9 mouse cellular contexts compared by ENCODE assay signal in genomic region chr7:19075231-19075630, GRCm38 (mm10). TPM values are rescaled to one million over a fixed set of nuclear protein-coding genes. Genes with fewer than 3 reads are reported as not detected.
DNase-seq lines count a peak whose midpoint lies in the region; ATAC-seq and TF ChIP-seq lines count a peak whose summit lies in the region.
"Had no signal": no experiment of that assay in that cellular context is flagged by ENCODE, and none has a peak within 500 bp of the region (broad histone marks: within the 10 kb centered on the region; RNA-seq: fewer than 3 reads in every experiment).

No protein-coding gene starts in this region.

- WGBS in heart, postnatal 0 days, result 54% methylated on average over 5 of the region's 5 CpGs
- 53% methylated on average over 5 of the region's 5 CpGs for WGBS in liver, postnatal 0 days (ENCODE audit: insufficient replicate concordance)

- H3K9ac ChIP-seq in heart, postnatal 0 days (replicated peaks; ENCODE audit: low read depth, low read length), result 0 out of 2 replicates have a peak overlapping the region, but pooled peaks have one; percentile 1
- peak overlapping the region; percentile 85; the same call in 1 of the 2 replicates for H3K9ac ChIP-seq in liver, postnatal 0 days (replicated peaks)

- DNase-seq in gastrocnemius, adult 2 months, result no peak
- no peak for DNase-seq in gastrocnemius, postnatal 14 days
- no peak for DNase-seq in heart, postnatal 0 days (ENCODE audit: low spot score)
- DNase-seq in liver, postnatal 0 days, result no peak
- no peak for DNase-seq in layer of hippocampus, adult 11-12 months (ENCODE audit: low spot score)
- DNase-seq in right cerebral cortex, postnatal 36 days (ENCODE audit: low spot score in 2 of 2), result no peak
- DNase-seq in gastrocnemius, postnatal 25 days, result no peak

- no peaks in the 10 kb centered on the region for H3K9me3 ChIP-seq in E14TG2a.4 (ENCODE audit: low read length)
- no peaks in the 10 kb centered on the region for H3K9me3 ChIP-seq in heart, postnatal 0 days (replicated peaks; ENCODE audit: control insufficient read depth, low read length)
- no peaks in the 10 kb centered on the region for H3K9me3 ChIP-seq in liver, postnatal 0 days (ENCODE audit: low read length)

- intact Hi-C loops in gastrocnemius, adult 2 months (cut with DNase I), result no loop called here
- intact Hi-C loops in gastrocnemius, postnatal 14 days (cut with DNase I; ENCODE audit: low total_unique reads), result no loop called here

- no peak for TF ChIP-seq CTCF in gastrocnemius, adult 2 months (IDR thresholded peaks at IDR 0.05)
- no peak for TF ChIP-seq CTCF in E14TG2a.4 (conservative IDR thresholded peaks at IDR 0.05; ENCODE audit: low read length)
- no peak for TF ChIP-seq CTCF in heart, postnatal 0 days (IDR thresholded peaks at IDR 0.05; ENCODE audit: low read depth)
- TF ChIP-seq CTCF in liver, postnatal 0 days (IDR thresholded peaks at IDR 0.05; ENCODE audit: low read depth), result no peak

- H3K27ac ChIP-seq in gastrocnemius, adult 2 months, result peak overlapping the region; percentile 87
- H3K27ac ChIP-seq in heart, postnatal 0 days (ENCODE audit: low read depth), result peak overlapping the region; percentile 97; the same call in 1 of the 2 replicates
- no peak overlapping the region for H3K27ac ChIP-seq in liver, postnatal 0 days (ENCODE audit: low read depth)

- H3K27me3 ChIP-seq in E14TG2a.4 (ENCODE audit: insufficient read depth, low read length), result no peaks in the 10 kb centered on the region
- H3K27me3 ChIP-seq in heart, postnatal 0 days (ENCODE audit: control insufficient read depth, insufficient read depth, low read length), result no peaks in the 10 kb centered on the region
- peaks cover 33% of the 10 kb centered on the region for H3K27me3 ChIP-seq in liver, postnatal 0 days (ENCODE audit: insufficient read depth, low read length)

- TF ChIP-seq EP300 in heart, postnatal 0 days (IDR thresholded peaks at IDR 0.05; ENCODE audit: low read depth), result no peak
- no peak for TF ChIP-seq EP300 in liver, postnatal 0 days (IDR thresholded peaks at IDR 0.05; ENCODE audit: low read depth)

- peaks cover 59% of the 10 kb centered on the region for H3K4me1 ChIP-seq in E14TG2a.4 (replicated peaks; ENCODE audit: low read depth, low read length)
- peaks cover 20% of the 10 kb centered on the region for H3K4me1 ChIP-seq in heart, postnatal 0 days (ENCODE audit: control insufficient read depth, insufficient read depth)
- peaks cover 26% of the 10 kb centered on the region for H3K4me1 ChIP-seq in liver, postnatal 0 days (ENCODE audit: insufficient read depth)

- no peak for ATAC-seq in heart, postnatal 0 days (ENCODE audit: insufficient read depth, low read depth)
- ATAC-seq in liver, postnatal 0 days, result no peak

- H3K36me3 ChIP-seq in E14TG2a.4 (ENCODE audit: insufficient read depth, low read length), result peaks cover 27% of the 10 kb centered on the region
- H3K36me3 ChIP-seq in heart, postnatal 0 days (replicated peaks; ENCODE audit: control insufficient read depth, insufficient read depth, low read length), result peaks cover 25% of the 10 kb centered on the region
- H3K36me3 ChIP-seq in liver, postnatal 0 days (replicated peaks; ENCODE audit: insufficient read depth, low read length), result peaks cover 10% of the 10 kb centered on the region; the same call in 1 of the 2 replicates

- peak overlapping the region; percentile 82 for H3K4me3 ChIP-seq in gastrocnemius, adult 2 months
- peak overlapping the region; percentile 59 for H3K4me3 ChIP-seq in E14TG2a.4 (replicated peaks; ENCODE audit: low read length)
- H3K4me3 ChIP-seq in heart, postnatal 0 days (ENCODE audit: low read depth, low read length), result peak overlapping the region; percentile 92
- H3K4me3 ChIP-seq in liver, postnatal 0 days (ENCODE audit: low read depth, low read length), result peak overlapping the region; percentile 72

- peak overlapping the region; percentile 91 for H3K4me2 ChIP-seq in heart, postnatal 0 days (ENCODE audit: low read depth, low read length)
- peak overlapping the region; percentile 90 for H3K4me2 ChIP-seq in liver, postnatal 0 days (ENCODE audit: low read depth, low read length)

RNA-seq across cellular contexts. Expression of gene Dmwd, which starts 0.8 kb away (rescaled TPM):
- 10 to 100 TPM; 31.9 to 32.1 TPM for total RNA-seq in gastrocnemius, adult 2 months (2021)
- 10 to 100 TPM; 22.1 to 25.5 TPM for total RNA-seq in gastrocnemius, postnatal 14 days (2021)
- 71.6 and 76.4 TPM in 2 replicates for total RNA-seq in heart, postnatal 0 days (2014; rRNA removed; ENCODE audit: low replicate concordance)
- 10.6 and 10.9 TPM in 2 replicates for polyA plus RNA-seq in heart, postnatal 0 days (2015; fragmentation: Nextera tagmentation; extraction: Ambion mirVana)
- 3.2 and 4.6 TPM in 2 replicates for polyA plus RNA-seq in liver, postnatal 0 days (2015; fragmentation: Nextera tagmentation; extraction: Ambion mirVana)
- 10 to 100 TPM; 22.4 to 22.7 TPM for total RNA-seq in gastrocnemius, postnatal 25 days (2021)

RNA-seq across cellular contexts. Expression of gene Dmpk, which starts 8.4 kb away (rescaled TPM):
- 100 to 1,000 TPM; 265 to 336 TPM for total RNA-seq in gastrocnemius, adult 2 months (2021)
- total RNA-seq in gastrocnemius, postnatal 14 days (2021), result 100 to 1,000 TPM; 241 to 257 TPM
- total RNA-seq in heart, postnatal 0 days (2014; rRNA removed; ENCODE audit: low replicate concordance), result 184 and 253 TPM in 2 replicates
- polyA plus RNA-seq in heart, postnatal 0 days (2015; fragmentation: Nextera tagmentation; extraction: Ambion mirVana), result 97.0 and 98.5 TPM in 2 replicates
- polyA plus RNA-seq in liver, postnatal 0 days (2015; fragmentation: Nextera tagmentation; extraction: Ambion mirVana), result 14.2 and 17.6 TPM in 2 replicates
- 100 to 1,000 TPM; 315 to 350 TPM for total RNA-seq in gastrocnemius, postnatal 25 days (2021)

RNA-seq across cellular contexts. Expression of gene Six5, which starts 19.2 kb away (rescaled TPM):
- total RNA-seq in gastrocnemius, adult 2 months (2021), result 1 to 10 TPM in 1 of 2 experiments, under 1 TPM in 1; 0.89 to 2.3 TPM
- 1 to 10 TPM; 3.1 to 3.8 TPM for total RNA-seq in gastrocnemius, postnatal 14 days (2021)
- 19.0 and 21.0 TPM in 2 replicates for total RNA-seq in heart, postnatal 0 days (2014; rRNA removed; ENCODE audit: low replicate concordance)
- 3.8 and 4.0 TPM in 2 replicates for polyA plus RNA-seq in heart, postnatal 0 days (2015; fragmentation: Nextera tagmentation; extraction: Ambion mirVana)
- polyA plus RNA-seq in liver, postnatal 0 days (2015; fragmentation: Nextera tagmentation; extraction: Ambion mirVana), result 0.78 and 0.82 TPM in 2 replicates
- 1 to 10 TPM; 2.0 to 2.7 TPM for total RNA-seq in gastrocnemius, postnatal 25 days (2021)

RNA-seq across cellular contexts. Expression of gene Rsph6a, which starts 20.7 kb away (rescaled TPM):
- not detected for total RNA-seq in gastrocnemius, adult 2 months (2021)
- total RNA-seq in gastrocnemius, postnatal 14 days (2021), result not detected
- not detected in 2 replicates for total RNA-seq in heart, postnatal 0 days (2014; rRNA removed; ENCODE audit: low replicate concordance)
- polyA plus RNA-seq in heart, postnatal 0 days (2015; fragmentation: Nextera tagmentation; extraction: Ambion mirVana), result not detected in 2 replicates
- not detected in 2 replicates for polyA plus RNA-seq in liver, postnatal 0 days (2015; fragmentation: Nextera tagmentation; extraction: Ambion mirVana)
- total RNA-seq in gastrocnemius, postnatal 25 days (2021), result not detected
- polyA plus RNA-seq: urinary bladder, adult 2 months had no signal

RNA-seq across cellular contexts. Expression of gene Gm4969, which starts 42.9 kb away (rescaled TPM):
- not detected for total RNA-seq in gastrocnemius, adult 2 months (2021)
- total RNA-seq in gastrocnemius, postnatal 14 days (2021), result not detected
- 0.19 and 0.69 TPM in 2 replicates for total RNA-seq in heart, postnatal 0 days (2014; rRNA removed; ENCODE audit: low replicate concordance)
- 0.21 and 0.38 TPM in 2 replicates for polyA plus RNA-seq in heart, postnatal 0 days (2015; fragmentation: Nextera tagmentation; extraction: Ambion mirVana)
- polyA plus RNA-seq in liver, postnatal 0 days (2015; fragmentation: Nextera tagmentation; extraction: Ambion mirVana), result 0.17 TPM in 1 of 2 replicates, not detected in the other
- total RNA-seq in gastrocnemius, postnatal 25 days (2021), result not detected
